Mouse (Mus musculus) heart, embryonic 11.5 days (tissue): ENCODE measurements at regions not wholly inside any gene's neighbourhood (a gene's known extent, or its start where the extent isn't known, plus 50 kb on each side); places are given as distances from the start of the nearest gene placed in this dataset. TPM values are rescaled to one million over a fixed set of nuclear protein-coding genes. Genes with fewer than 3 reads are reported as not detected.

Source experiments
- ATAC-seq: fragments of 200-750 bp; cut with Nextera tagmentation; replicated peaks from 2 replicates; pipeline ENCODE4 v1.8.0; 2017; ENCODE audit warnings: moderate library complexity; ENCODE audit not compliant: insufficient number of reproducible peaks, low FRiP score, low TSS enrichment
- H3K27ac ChIP-seq: fragments of 300-500 bp; sonication (generic); 2 replicates; pipeline ENCODE4 v1.5.1; 2014; ENCODE audit warnings: mild to moderate bottlenecking, low read depth, low read length
- H3K27me3 ChIP-seq: fragments of 300-500 bp; sonication (generic); 2 replicates; pipeline ENCODE4 v1.6.1; 2014; ENCODE audit warnings: mild to moderate bottlenecking, low read length, mixed read lengths; ENCODE audit not compliant: control insufficient read depth, insufficient read depth
- H3K36me3 ChIP-seq: fragments of 300-500 bp; sonication (generic); 2 replicates; pipeline ENCODE4 v1.6.1; 2014; ENCODE audit warnings: mild to moderate bottlenecking, low read length, moderate library complexity, mixed read lengths; ENCODE audit not compliant: control insufficient read depth, insufficient read depth
- H3K4me1 ChIP-seq: fragments of 300-500 bp; sonication (generic); 2 replicates; pipeline ENCODE4 v1.6.1; 2014; ENCODE audit warnings: low read length; ENCODE audit not compliant: control insufficient read depth, insufficient read depth
- H3K4me2 ChIP-seq: fragments of 300-500 bp; sonication (generic); 2 replicates; pipeline ENCODE4 v1.6.1; 2014; ENCODE audit warnings: mild to moderate bottlenecking, moderate library complexity
- H3K4me3 ChIP-seq: fragments of 300-500 bp; sonication (generic); 2 replicates; pipeline ENCODE4 v1.5.1; 2014; ENCODE audit warnings: low read depth, low read length
- H3K9ac ChIP-seq: fragments of 300-500 bp; sonication (generic); 2 replicates; pipeline ENCODE4 v1.6.1; 2014; ENCODE audit warnings: mild to moderate bottlenecking, low read depth, low read length, moderate library complexity
- H3K9me3 ChIP-seq: fragments of 300-500 bp; sonication (generic); replicated peaks from 2 replicates; pipeline ENCODE4 v1.6.1; 2016; ENCODE audit warnings: low read length; ENCODE audit not compliant: control insufficient read depth
- WGBS: fragments of 180-500 bp; shearing (Covaris S2); extraction: QIAGEN DNeasy Blood & Tissue Kit; methylation state at CpG from one replicate; pipeline ENCODE4 v1.1.7; 2014; ENCODE audit not compliant: insufficient replicate concordance; 5-methylcytosine and 5-hydroxymethylcytosine counted together
- microRNA counts: library from miRNA; unstranded; fragments of <30 nt; microRNA quantifications from one replicate; lab custom pipeline; 2015
- microRNA-seq: library from miRNA; unstranded; fragments of <30 nt; microRNA quantifications from one replicate; pipeline ENCODE4, GENCODE M21; 2016; ENCODE audit warnings: borderline number of aligned reads

GRCm38 (mm10) chr11:28636752-28637151 lies 52.6 kb upstream of the Ccdc85a start:
- Histone ChIP-seq H3K4me3 (no peak overlapping the region), H3K9ac (no peak overlapping the region), H3K4me1 (no peaks in the 10 kb centered on the region), H3K36me3 (no peaks in the 10 kb centered on the region), H3K4me2 (no peak overlapping the region), H3K27me3 (peaks cover 2% of the 10 kb centered on the region; the same call in 1 of the 2 replicates), H3K27ac (no peak overlapping the region), H3K9me3 (no peaks in the 10 kb centered on the region)
- ATAC-seq: no peak
- 52% methylated on average over 3 of the region's 3 CpGs for WGBS

MicroRNAs encoded in the stretch of these regions (microRNA counts, 519-probe panel; counts per million panel counts)
- microRNA mmu-miR-216a (lab: Ali Mortazavi, UCI): 32.2 counts per million
- 32.2 counts per million for microRNA mmu-miR-216b (lab: Ali Mortazavi, UCI)
- microRNA mmu-miR-217 (lab: Ali Mortazavi, UCI): 32.2 counts per million

Small RNA genes in the stretch of these regions (microRNA-seq; reads per million reads assigned to microRNA genes)
- gene Mir216a (1.4 reads per million, percentile 18 among the genes with 10 or more reads in this experiment), gene Mir216b (not detected), gene Mir216c (not detected), gene Mir217 (4.7 reads per million, percentile 37 among the genes with 10 or more reads in this experiment)
